Mouse (Mus musculus): ENCODE measurements around the gene Tbc1d30. TPM values are rescaled to one million over a fixed set of nuclear protein-coding genes. Genes with fewer than 3 reads are reported as not detected.

Tbc1d30 gene
- polyA plus RNA-seq (2014; fragmentation: Nextera tagmentation; extraction: Ambion mirVana): 2.8 and 3.4 TPM in 2 replicates

- ATAC-seq (ENCODE audit: low FRiP score) (peak; percentile 82), DNase-seq (ENCODE audit: low spot score, missing footprints) (peak; percentile 94)
- H3K4me3 ChIP-seq (ENCODE audit: low read depth, low read length): peak within 1 kb of the TSS; percentile 47
- H3K27ac ChIP-seq (ENCODE audit: low read depth, low read length): no peak within 1 kb of the TSS
- H3K9ac ChIP-seq (ENCODE audit: low read length): peak within 1 kb of the TSS; percentile 51
- no peaks in the 10 kb centered on the region; the same call in 1 of the 2 replicates for H3K9me3 ChIP-seq (ENCODE audit: control insufficient read depth, low read length)
- no peaks in the 10 kb centered on the region for H3K36me3 ChIP-seq (ENCODE audit: control insufficient read depth, insufficient read depth, low read length)
- WGBS: under 1% methylated on average over 61 of the region's 61 CpGs
- peaks cover 12% of the 10 kb centered on the region for H3K4me1 ChIP-seq (ENCODE audit: control insufficient read depth, insufficient read depth, low read length)
- peak within 1 kb of the TSS; percentile 88 for H3K4me2 ChIP-seq
- H3K27me3 ChIP-seq (ENCODE audit: control insufficient read depth, insufficient read depth, low read length): peaks cover 21% of the 10 kb centered on the region
These were observed at the start of gene Tbc1d30 for GRCm38 (mm10) chr10:121351066-121351581. Tbc1d30 (minus strand) TSS chr10:121351278.

GRCm38 (mm10) chr10:121398599-121398998 is 47.5 kb upstream of the Tbc1d30 start:
- no peak overlapping the region for H3K4me2 ChIP-seq
- H3K36me3 ChIP-seq (ENCODE audit: control insufficient read depth, insufficient read depth, low read length): 0 out of 2 replicates have a peak, but pooled peaks cover 6% of the 10 kb centered on the region
- H3K9me3 ChIP-seq (ENCODE audit: control insufficient read depth, low read length): no peaks in the 10 kb centered on the region
- H3K4me3 ChIP-seq (ENCODE audit: low read depth, low read length): no peak overlapping the region
- DNase-seq (ENCODE audit: low spot score, missing footprints): peak; percentile 28
- H3K27me3 ChIP-seq (ENCODE audit: control insufficient read depth, insufficient read depth, low read length): no peaks in the 10 kb centered on the region
- 90% methylated on average over 7 of the region's 7 CpGs for WGBS
- no peak overlapping the region for H3K27ac ChIP-seq (ENCODE audit: low read depth, low read length)
- no peak for ATAC-seq (ENCODE audit: low FRiP score)
- H3K4me1 ChIP-seq (ENCODE audit: control insufficient read depth, insufficient read depth, low read length): no peaks in the 10 kb centered on the region
- H3K9ac ChIP-seq (ENCODE audit: low read length): no peak overlapping the region

GRCm38 (mm10) chr10:121395542-121396176 is 44.6 kb upstream of the Tbc1d30 start:
- no peaks in the 10 kb centered on the region for H3K9me3 ChIP-seq (ENCODE audit: control insufficient read depth, low read length)
- no peak overlapping the region for H3K4me2 ChIP-seq
- H3K4me3 ChIP-seq (ENCODE audit: low read depth, low read length): no peak overlapping the region
- WGBS: 87% methylated on average over 20 of the region's 20 CpGs
- H3K27me3 ChIP-seq (ENCODE audit: control insufficient read depth, insufficient read depth, low read length): no peaks in the 10 kb centered on the region
- ATAC-seq (ENCODE audit: low FRiP score): no peak
- no peaks in the 10 kb centered on the region for H3K4me1 ChIP-seq (ENCODE audit: control insufficient read depth, insufficient read depth, low read length)
- H3K36me3 ChIP-seq (ENCODE audit: control insufficient read depth, insufficient read depth, low read length): peaks cover 16% of the 10 kb centered on the region
- H3K9ac ChIP-seq (ENCODE audit: low read length): no peak overlapping the region
- DNase-seq (ENCODE audit: low spot score, missing footprints): peak; percentile 69
- no peak overlapping the region for H3K27ac ChIP-seq (ENCODE audit: low read depth, low read length)

- WGBS: 94% methylated on average over 18 of the region's 18 CpGs
- no peak for ATAC-seq (ENCODE audit: low FRiP score)
- H3K9me3 ChIP-seq (ENCODE audit: control insufficient read depth, low read length): no peaks in the 10 kb centered on the region
- H3K27me3 ChIP-seq (ENCODE audit: control insufficient read depth, insufficient read depth, low read length): no peaks in the 10 kb centered on the region
- H3K4me1 ChIP-seq (ENCODE audit: control insufficient read depth, insufficient read depth, low read length): no peaks in the 10 kb centered on the region
- H3K9ac ChIP-seq (ENCODE audit: low read length): no peak overlapping the region
- H3K27ac ChIP-seq (ENCODE audit: low read depth, low read length): no peak overlapping the region
- peaks cover 16% of the 10 kb centered on the region for H3K36me3 ChIP-seq (ENCODE audit: control insufficient read depth, insufficient read depth, low read length)
- no peak for DNase-seq (ENCODE audit: low spot score, missing footprints)
- no peak overlapping the region for H3K4me2 ChIP-seq
- no peak overlapping the region for H3K4me3 ChIP-seq (ENCODE audit: low read depth, low read length)
These were observed 43.8 kb upstream of the Tbc1d30 start for GRCm38 (mm10) chr10:121394789-121395325.

- H3K27ac ChIP-seq (ENCODE audit: low read depth, low read length): no peak overlapping the region
- 89% methylated on average over 6 of the region's 6 CpGs for WGBS
These were observed 43.2 kb upstream of the Tbc1d30 start for GRCm38 (mm10) chr10:121394270-121394669.

GRCm38 (mm10) chr10:121391901-121392300 is 40.8 kb upstream of the Tbc1d30 start:
- Histone ChIP-seq H3K27me3 (ENCODE audit: control insufficient read depth, insufficient read depth, low read length) (no peaks in the 10 kb centered on the region), H3K36me3 (ENCODE audit: control insufficient read depth, insufficient read depth, low read length) (peaks cover 16% of the 10 kb centered on the region), H3K9me3 (ENCODE audit: control insufficient read depth, low read length) (no peaks in the 10 kb centered on the region), H3K4me3 (ENCODE audit: low read depth, low read length) (no peak overlapping the region), H3K4me1 (ENCODE audit: control insufficient read depth, insufficient read depth, low read length) (no peaks in the 10 kb centered on the region), H3K27ac (ENCODE audit: low read depth, low read length) (no peak overlapping the region), H3K4me2 (no peak overlapping the region), H3K9ac (ENCODE audit: low read length) (no peak overlapping the region)
- no peak for ATAC-seq (ENCODE audit: low FRiP score)
- no peak for DNase-seq (ENCODE audit: low spot score, missing footprints)
- WGBS: 95% methylated on average over 8 of the region's 8 CpGs

More at GRCm38 (mm10) chr10:121394270-121394669, 43.2 kb upstream of the Tbc1d30 start:
- H3K9ac ChIP-seq (ENCODE audit: low read length): no peak overlapping the region
- H3K4me1 ChIP-seq (ENCODE audit: control insufficient read depth, insufficient read depth, low read length): no peaks in the 10 kb centered on the region
- ATAC-seq (ENCODE audit: low FRiP score) (no peak), DNase-seq (ENCODE audit: low spot score, missing footprints) (peak; percentile 61)
- H3K4me2 ChIP-seq: no peak overlapping the region
- H3K4me3 ChIP-seq (ENCODE audit: low read depth, low read length): no peak overlapping the region
- H3K9me3 ChIP-seq (ENCODE audit: control insufficient read depth, low read length): no peaks in the 10 kb centered on the region
- peaks cover 16% of the 10 kb centered on the region for H3K36me3 ChIP-seq (ENCODE audit: control insufficient read depth, insufficient read depth, low read length)
- no peaks in the 10 kb centered on the region for H3K27me3 ChIP-seq (ENCODE audit: control insufficient read depth, insufficient read depth, low read length)

GRCm38 (mm10) chr10:121390602-121391001 is 39.5 kb upstream of the Tbc1d30 start:
- DNase-seq (ENCODE audit: low spot score, missing footprints) (no peak), ATAC-seq (ENCODE audit: low FRiP score) (no peak)
- Histone ChIP-seq H3K9ac (ENCODE audit: low read length) (no peak overlapping the region), H3K36me3 (ENCODE audit: control insufficient read depth, insufficient read depth, low read length) (peaks cover 12% of the 10 kb centered on the region), H3K4me3 (ENCODE audit: low read depth, low read length) (no peak overlapping the region), H3K27ac (ENCODE audit: low read depth, low read length) (no peak overlapping the region), H3K9me3 (ENCODE audit: control insufficient read depth, low read length) (no peaks in the 10 kb centered on the region), H3K4me1 (ENCODE audit: control insufficient read depth, insufficient read depth, low read length) (no peaks in the 10 kb centered on the region), H3K4me2 (no peak overlapping the region), H3K27me3 (ENCODE audit: control insufficient read depth, insufficient read depth, low read length) (no peaks in the 10 kb centered on the region)
- WGBS: 88% methylated on average over 10 of the region's 10 CpGs

GRCm38 (mm10) chr10:121386347-121386746 is 35.3 kb upstream of the Tbc1d30 start:
- no peak overlapping the region for H3K9ac ChIP-seq (ENCODE audit: low read length)
- H3K36me3 ChIP-seq (ENCODE audit: control insufficient read depth, insufficient read depth, low read length): peaks cover 3% of the 10 kb centered on the region; the same call in 1 of the 2 replicates
- H3K9me3 ChIP-seq (ENCODE audit: control insufficient read depth, low read length): no peaks in the 10 kb centered on the region
- H3K4me2 ChIP-seq: no peak overlapping the region
- H3K27ac ChIP-seq (ENCODE audit: low read depth, low read length): no peak overlapping the region
- no peaks in the 10 kb centered on the region for H3K4me1 ChIP-seq (ENCODE audit: control insufficient read depth, insufficient read depth, low read length)
- ATAC-seq (ENCODE audit: low FRiP score) (0 out of 2 replicates have a peak, but pooled peaks have one; percentile 19), DNase-seq (ENCODE audit: low spot score, missing footprints) (peak; percentile 75)
- H3K27me3 ChIP-seq (ENCODE audit: control insufficient read depth, insufficient read depth, low read length): no peaks in the 10 kb centered on the region
- WGBS: 80% methylated on average over 9 of the region's 9 CpGs
- H3K4me3 ChIP-seq (ENCODE audit: low read depth, low read length): no peak overlapping the region

- ATAC-seq (ENCODE audit: low FRiP score) (no peak), DNase-seq (ENCODE audit: low spot score, missing footprints) (peak; percentile 80)
- no peak overlapping the region for H3K9ac ChIP-seq (ENCODE audit: low read length)
- H3K4me1 ChIP-seq (ENCODE audit: control insufficient read depth, insufficient read depth, low read length): no peaks in the 10 kb centered on the region
- H3K4me3 ChIP-seq (ENCODE audit: low read depth, low read length): no peak overlapping the region
- H3K36me3 ChIP-seq (ENCODE audit: control insufficient read depth, insufficient read depth, low read length): peaks cover 3% of the 10 kb centered on the region; the same call in 1 of the 2 replicates
- no peaks in the 10 kb centered on the region for H3K9me3 ChIP-seq (ENCODE audit: control insufficient read depth, low read length)
- H3K27ac ChIP-seq (ENCODE audit: low read depth, low read length): no peak overlapping the region
- no peaks in the 10 kb centered on the region for H3K27me3 ChIP-seq (ENCODE audit: control insufficient read depth, insufficient read depth, low read length)
- no peak overlapping the region for H3K4me2 ChIP-seq
- WGBS: 98% methylated on average over 6 of the region's 6 CpGs
These were observed 34.6 kb upstream of the Tbc1d30 start for GRCm38 (mm10) chr10:121385695-121386094.
